Mouse (Mus musculus) forebrain, embryonic 15.5 days (tissue): ENCODE results near the gene Nts. TPM values are rescaled to one million over a fixed set of nuclear protein-coding genes. Genes with fewer than 3 reads are reported as not detected.
A peak's percentile ranks its signal among the peaks of the same experiment; 100 is the strongest.
"Not testable (repeated sequence)": the region's sequence is repeated elsewhere in the genome, so short reads cannot be mapped to it uniquely, and the experiment has no call there.

ENCODE experiments used
- ATAC-seq: fragments of 200-750 bp; cut with Nextera tagmentation; replicated peaks from 2 replicates; pipeline ENCODE4 v1.8.0; 2017; ENCODE audit warnings: mild to moderate bottlenecking, moderate TSS enrichment, moderate library complexity
- H3K27ac ChIP-seq: fragments of 300-500 bp; sonication (generic); replicated peaks from 2 replicates; pipeline ENCODE4 v1.5.1; 2015; ENCODE audit warnings: mild to moderate bottlenecking, inconsistent platforms
- H3K27me3 ChIP-seq: fragments of 300-500 bp; sonication (generic); 2 replicates; pipeline ENCODE4 v1.6.1; 2015; ENCODE audit warnings: inconsistent platforms
- H3K36me3 ChIP-seq: fragments of 300-500 bp; sonication (generic); 2 replicates; pipeline ENCODE4 v1.6.1; 2015; ENCODE audit warnings: mild to moderate bottlenecking, inconsistent platforms
- H3K4me1 ChIP-seq: fragments of 300-500 bp; sonication (generic); 2 replicates; pipeline ENCODE4 v1.6.1; 2015; ENCODE audit warnings: inconsistent platforms
- H3K4me2 ChIP-seq: fragments of 300-500 bp; sonication (generic); replicated peaks from 2 replicates; pipeline ENCODE4 v1.6.1; 2015; ENCODE audit warnings: mild to moderate bottlenecking, inconsistent platforms
- H3K4me3 ChIP-seq: fragments of 300-500 bp; sonication (generic); 2 replicates; pipeline ENCODE4 v1.5.1; 2015; ENCODE audit warnings: mild to moderate bottlenecking, inconsistent platforms
- H3K9ac ChIP-seq: fragments of 300-500 bp; sonication (generic); replicated peaks from 2 replicates; pipeline ENCODE4 v1.6.1; 2015; ENCODE audit warnings: mild to moderate bottlenecking, inconsistent platforms
- H3K9me3 ChIP-seq: fragments of 300-500 bp; sonication (generic); 2 replicates; pipeline ENCODE4 v1.6.1; 2016; ENCODE audit warnings: inconsistent platforms
- WGBS: fragments of 180-500 bp; shearing (Covaris S2); methylation state at CpG from one replicate; pipeline ENCODE4 v1.1.7; 2015; ENCODE audit warnings: mixed read lengths; 5-methylcytosine and 5-hydroxymethylcytosine counted together
- polyA plus RNA-seq: library from polyadenylated mRNA; unstranded; fragments of >200 nt; fragmentation: Nextera tagmentation; extraction: Ambion mirVana; gene quantifications from 2 replicates; pipeline ENCODE4 v1.2.1, GENCODE M21; 2015

The Nts gene
- polyA plus RNA-seq, 1 experiment from 2014 or later, result 22.6 TPM

- not testable (repeated sequence) for H3K36me3 ChIP-seq, H3K9ac ChIP-seq, H3K9me3 ChIP-seq, H3K27ac ChIP-seq, H3K27me3 ChIP-seq, ATAC-seq, H3K4me3 ChIP-seq, H3K4me1 ChIP-seq, H3K4me2 ChIP-seq
- 38% methylated on average over 6 of the region's 6 CpGs for WGBS
Observed at GRCm38 (mm10) chr10:102435467-102435866, 54.8 kb downstream of the Nts start.

DNA sequence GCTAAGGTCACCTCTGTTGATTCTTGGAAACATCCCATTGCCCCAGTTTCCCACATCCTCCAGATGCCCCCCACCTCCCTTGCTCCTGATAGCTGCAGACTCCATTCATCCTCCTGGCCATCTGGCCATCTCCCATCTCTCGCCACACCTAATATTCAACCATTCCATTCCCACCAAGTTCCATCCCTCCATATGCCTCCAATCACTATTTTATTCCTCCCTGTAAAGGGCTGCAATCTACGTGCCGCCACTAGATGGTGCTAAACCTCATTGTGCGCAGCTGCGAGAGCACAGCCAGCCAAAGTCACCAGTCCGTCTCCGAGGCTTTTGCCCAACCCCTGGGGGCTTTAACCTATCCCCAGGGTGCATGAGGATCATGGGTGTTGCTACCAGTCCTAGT, 55.2 kb downstream of the Nts start:
- not testable (repeated sequence) for H3K9ac ChIP-seq, H3K27me3 ChIP-seq, H3K4me3 ChIP-seq, H3K4me2 ChIP-seq, H3K27ac ChIP-seq, H3K9me3 ChIP-seq, H3K4me1 ChIP-seq, H3K36me3 ChIP-seq
- peak; percentile 57 for ATAC-seq
- 1% methylated on average over 7 of the region's 7 CpGs for WGBS

Other genes starting within 250 kb of the Nts start
- gene Rassf9, start 21.7 kb upstream of the Nts start, polyA plus RNA-seq, result 1.2 and 2.2 TPM in 2 replicates